Mouse (Mus musculus) gastrocnemius, adult 2 months (tissue): ENCODE results near the gene Arhgap45. TPM values are rescaled to one million over a fixed set of nuclear protein-coding genes. Genes with fewer than 3 reads are reported as not detected.
"Not testable (repeated sequence)": the region's sequence is repeated elsewhere in the genome, so short reads cannot be mapped to it uniquely, and the experiment has no call there.

Experiments used
- DNase-seq: peaks from one replicate; pipeline ENCODE4 v3.0.0; 2022
- H3K27ac ChIP-seq: fragments of 200-600 bp; 2 replicates; pipeline ENCODE4 v1.8.1; 2022; ENCODE audit warnings: mild to moderate bottlenecking
- H3K4me3 ChIP-seq: fragments of 200-600 bp; 2 replicates; pipeline ENCODE4 v1.8.1; 2022; ENCODE audit warnings: mild to moderate bottlenecking, moderate library complexity
- CTCF ChIP-seq: fragments of 200-600 bp; IDR thresholded peaks from 2 replicates; pipeline ENCODE4 v1.8.1; 2022; ENCODE audit warnings: antibody characterized with exemption, mild to moderate bottlenecking, moderate library complexity
- intact Hi-C: fragments of 180-260 bp; cut with DNase I; formaldehyde crosslinking; loops from one replicate; pipeline ENCODE4 v1.15.1; 2025
- total RNA-seq, 2 experiments: library from RNA; stranded (reverse); gene quantifications; 2 replicates each; pipeline ENCODE4 v1.2.3; 2021

Arhgap45 gene
- total RNA-seq, 2 experiments from 2014 or later, result 0.97 to 1.4 TPM

DNA sequence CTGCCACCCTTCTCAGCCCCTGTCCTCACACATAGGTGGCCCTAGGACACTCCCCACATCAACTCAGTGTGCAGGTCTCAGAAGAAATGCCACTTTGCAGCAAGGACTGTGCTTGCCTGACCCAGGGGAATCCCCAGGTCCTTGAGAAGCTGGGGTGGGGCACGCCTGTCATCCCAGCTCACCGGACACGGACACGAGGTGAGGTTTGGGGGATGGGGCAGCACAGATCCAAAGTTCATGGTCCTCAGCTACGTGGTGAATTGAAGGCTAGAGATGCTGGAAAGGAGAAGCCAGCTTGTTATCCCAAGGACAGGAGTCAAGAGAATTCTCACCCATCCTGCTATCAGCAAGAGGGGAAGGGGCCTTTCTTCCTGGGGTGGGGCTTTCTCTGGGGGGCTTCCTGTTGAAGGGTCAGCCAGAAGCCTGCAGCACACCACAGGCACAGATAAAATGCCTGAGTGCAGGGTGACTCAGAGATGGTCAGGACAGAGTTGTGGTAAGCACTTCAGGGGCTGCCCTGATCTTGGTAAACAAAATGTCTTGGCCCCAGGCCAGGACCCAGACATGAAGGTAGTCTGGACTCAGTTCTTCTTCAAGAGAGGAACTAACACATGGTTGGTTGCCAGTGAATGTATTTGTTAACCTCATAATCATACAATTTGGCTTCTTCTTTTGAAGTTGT is 16.5 kb downstream of the Arhgap45 start:
- peak; percentile 63 for DNase-seq
- no peak for TF ChIP-seq CTCF
- intact Hi-C loops, result loop anchor here (5.0 kb wide), 1 partner anchor 99 kb away; no protein-coding TSS in a partner anchor
- Histone ChIP-seq H3K27ac (peak overlapping the region; percentile 81), H3K4me3 (no peak overlapping the region)

DNA sequence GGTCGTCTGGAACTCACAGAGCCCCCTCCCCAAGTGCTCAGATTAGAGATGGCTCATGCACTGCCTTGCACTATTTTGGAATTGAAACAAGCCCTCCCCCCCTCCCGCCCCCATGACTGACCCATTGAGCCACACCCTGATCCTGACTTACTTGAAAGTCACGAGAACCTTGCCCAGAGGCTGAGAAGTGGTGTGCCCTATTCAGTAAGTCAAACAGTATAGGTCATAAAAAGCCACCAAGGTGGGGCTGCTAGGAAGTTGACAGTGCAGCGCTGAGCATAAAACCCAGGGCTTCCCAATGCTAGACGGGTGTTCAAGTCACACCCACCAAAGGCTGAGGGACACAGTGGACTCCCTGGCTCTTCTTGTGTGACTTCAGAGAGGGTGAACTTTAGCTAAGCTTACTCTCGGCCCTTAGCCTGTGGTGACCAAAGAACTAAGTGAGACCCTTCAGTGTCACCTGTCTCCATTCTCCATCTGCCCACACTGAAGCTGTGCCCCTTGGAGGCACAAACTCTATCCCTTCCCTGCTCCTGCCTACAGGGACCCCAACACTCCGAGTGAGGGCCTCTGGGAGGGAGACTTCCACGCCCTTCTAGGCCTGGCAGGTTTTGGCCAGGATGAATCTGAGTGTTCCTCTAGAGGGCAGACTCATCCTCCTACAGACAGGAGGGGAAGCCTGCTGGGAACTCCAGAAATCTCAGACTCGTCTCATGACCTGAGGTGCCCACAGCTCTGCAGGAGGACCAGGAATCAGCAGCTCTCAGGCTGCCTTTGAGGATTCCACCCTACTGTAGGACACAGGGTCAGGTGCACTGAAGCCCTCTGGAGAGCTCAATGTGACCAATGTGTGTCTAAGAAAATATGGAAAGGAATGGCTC is 17.3 kb downstream of the Arhgap45 start:
- intact Hi-C loops, result loop anchor here (5.0 kb wide), 1 partner anchor 99 kb away; no protein-coding TSS in a partner anchor
- TF ChIP-seq CTCF, result peak; percentile 64
- Histone ChIP-seq H3K27ac (peak overlapping the region; percentile 81), H3K4me3 (no peak overlapping the region)
- DNase-seq, result no peak

DNA sequence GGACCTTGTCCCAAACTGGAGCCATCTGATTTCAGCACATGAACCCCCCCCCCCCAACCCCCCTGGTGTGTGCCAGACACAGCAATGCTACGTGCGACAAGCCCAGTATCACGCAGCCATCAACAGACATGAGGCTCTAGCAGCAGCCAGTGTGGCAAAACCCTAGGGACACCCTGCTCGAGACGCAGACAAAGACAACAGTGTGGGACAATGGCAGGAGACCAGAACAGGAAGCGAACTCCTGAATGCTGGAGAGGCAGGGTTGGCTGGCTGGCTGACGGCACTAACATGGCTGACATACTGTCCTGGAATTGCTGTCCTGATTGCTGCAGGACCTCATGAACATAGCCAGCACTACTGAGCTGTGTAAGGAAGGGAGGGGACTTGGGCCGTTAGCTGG is 18.7 kb downstream of the Arhgap45 start:
- no peak overlapping the region for H3K4me3 ChIP-seq
- peak overlapping the region; percentile 81 for H3K27ac ChIP-seq
- no peak for TF ChIP-seq CTCF
- DNase-seq, result no peak
- intact Hi-C loops, result loop anchor here (5.0 kb wide), 1 partner anchor 38 kb away; the partner anchor contains the start of gene Abca7

DNA sequence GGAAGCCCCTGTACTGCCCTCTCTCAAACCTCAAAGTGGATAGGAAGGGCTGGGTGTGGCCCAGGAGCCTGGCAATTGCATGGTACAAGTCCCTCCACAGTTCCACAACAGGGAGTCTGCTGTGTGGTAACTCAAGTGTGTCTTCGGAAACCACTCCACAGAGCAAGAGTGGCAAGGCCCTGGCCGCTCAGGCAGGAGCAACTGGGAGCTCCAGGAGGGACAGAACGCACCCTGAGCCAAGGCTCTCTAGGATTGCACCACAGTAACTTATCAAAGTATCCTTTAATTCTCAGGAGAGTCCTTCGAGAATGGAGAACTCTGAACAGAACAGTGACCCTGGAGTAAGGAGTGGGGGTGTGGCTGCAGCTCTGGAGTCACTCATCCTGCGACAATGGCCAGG is 19.2 kb downstream of the Arhgap45 start:
- TF ChIP-seq CTCF, result no peak
- no peak for DNase-seq
- Histone ChIP-seq H3K4me3 (no peak overlapping the region), H3K27ac (peak overlapping the region; percentile 81)
- intact Hi-C loops, result loop anchor here (5.0 kb wide), 1 partner anchor 38 kb away; the partner anchor contains the start of gene Abca7

DNA sequence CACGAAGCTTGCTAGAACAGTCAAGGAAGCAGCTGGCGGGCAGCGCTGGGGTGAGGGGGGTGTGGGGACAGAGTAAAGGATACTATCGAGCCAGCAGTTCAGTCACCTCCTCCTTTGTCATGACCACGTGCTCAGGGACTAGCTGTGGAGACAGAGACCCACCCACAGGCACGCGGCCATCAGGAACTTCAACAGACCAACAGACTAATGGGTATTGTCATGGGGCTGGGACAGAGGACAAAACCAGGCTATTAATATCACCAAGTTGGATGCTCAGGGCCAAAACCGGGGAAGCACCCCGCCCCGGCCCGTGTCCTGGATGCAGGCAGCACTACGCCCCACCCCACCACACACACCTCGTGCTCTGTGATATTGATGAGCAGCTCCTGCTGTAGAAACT is 20.4 kb downstream of the Arhgap45 start:
- Histone ChIP-seq H3K27ac (peak overlapping the region; percentile 81), H3K4me3 (peak overlapping the region; percentile 11; the same call in 1 of the 2 replicates)
- TF ChIP-seq CTCF, result no peak
- intact Hi-C loops, result loop anchor here (5.0 kb wide), 1 partner anchor 40 kb away; the partner anchor contains the start of gene Abca7
- peak; percentile 57 for DNase-seq

DNA sequence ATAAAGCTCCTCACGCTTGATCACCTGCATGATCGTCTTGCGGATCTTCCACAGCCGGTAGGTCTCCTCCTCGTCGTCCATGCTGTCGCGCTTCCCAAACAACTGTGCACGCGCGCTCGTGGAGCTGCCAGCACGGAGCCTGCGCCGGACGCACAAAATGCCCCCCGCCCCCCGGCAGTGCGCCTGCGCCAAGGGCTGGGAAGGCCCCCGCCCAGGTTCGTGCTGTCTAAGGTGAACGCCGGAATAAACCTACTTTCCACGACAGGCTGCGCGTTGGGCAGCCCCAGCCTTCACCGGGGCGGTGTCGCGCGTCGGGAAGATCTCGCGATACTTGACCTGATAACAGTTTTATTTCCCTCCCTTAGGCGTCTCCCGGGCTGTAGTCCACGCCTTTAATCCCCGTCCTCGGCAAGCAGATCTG is 23.1 kb downstream of the Arhgap45 start, which contains the start of gene Polr2e:
Polr2e (minus strand) TSS at position 237 of the 421 bp plus-strand sequence.
- intact Hi-C loops, result loop anchor here (2.0 to 5.0 kb wide), 2 partner anchors 42 to 75 kb away; partner anchors contain the start of genes Abca7 and Stk11
- peak; percentile 97 for DNase-seq
- Histone ChIP-seq H3K4me3 (peak within 1 kb of the TSS; percentile 69), H3K27ac (peak within 1 kb of the TSS; percentile 93)
- no peak for TF ChIP-seq CTCF

DNA sequence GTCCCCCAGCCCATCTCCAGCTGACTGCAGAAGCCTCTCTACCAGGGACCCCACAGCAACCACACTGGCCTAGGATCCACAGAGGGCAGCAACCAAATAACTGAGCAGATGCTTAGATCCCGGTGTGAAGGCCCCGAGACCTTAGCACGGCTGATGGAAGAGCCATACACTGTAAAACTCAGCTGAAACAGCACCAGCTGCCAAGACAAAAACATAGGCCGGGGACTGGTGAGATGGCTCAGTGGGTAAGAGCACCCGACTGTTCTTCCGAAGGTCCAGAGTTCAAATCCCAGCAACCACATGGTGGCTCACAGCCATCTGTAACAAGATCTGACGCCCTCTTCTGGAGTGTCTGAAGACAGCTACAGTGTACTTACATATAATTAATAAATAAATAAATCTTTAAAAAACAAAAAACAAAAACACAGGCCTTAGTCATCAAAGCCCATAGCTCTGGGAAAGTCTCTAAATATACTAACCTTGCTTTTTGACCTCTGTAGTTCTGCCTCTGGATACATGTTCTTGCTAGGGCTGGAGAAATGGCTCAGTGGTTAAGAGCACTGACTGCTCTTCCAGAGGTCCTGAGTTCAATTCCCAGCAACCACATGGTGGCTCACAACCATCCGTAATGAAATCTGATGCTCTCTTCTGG is 25.1 kb downstream of the Arhgap45 start:
- H3K4me3 ChIP-seq, intact Hi-C loops, DNase-seq: not testable (repeated sequence)
- peak overlapping the region; percentile 5; the same call in 1 of the 2 replicates for H3K27ac ChIP-seq

- no peak for DNase-seq
- intact Hi-C loops, result no loop called here
- no peak for TF ChIP-seq CTCF
- H3K4me3 ChIP-seq, result no peak overlapping the region
- peak overlapping the region; percentile 28; the same call in 1 of the 2 replicates for H3K27ac ChIP-seq
These were observed 27.6 kb downstream of the Arhgap45 start for GRCm38 (mm10) chr10:80044087-80044486.

DNA sequence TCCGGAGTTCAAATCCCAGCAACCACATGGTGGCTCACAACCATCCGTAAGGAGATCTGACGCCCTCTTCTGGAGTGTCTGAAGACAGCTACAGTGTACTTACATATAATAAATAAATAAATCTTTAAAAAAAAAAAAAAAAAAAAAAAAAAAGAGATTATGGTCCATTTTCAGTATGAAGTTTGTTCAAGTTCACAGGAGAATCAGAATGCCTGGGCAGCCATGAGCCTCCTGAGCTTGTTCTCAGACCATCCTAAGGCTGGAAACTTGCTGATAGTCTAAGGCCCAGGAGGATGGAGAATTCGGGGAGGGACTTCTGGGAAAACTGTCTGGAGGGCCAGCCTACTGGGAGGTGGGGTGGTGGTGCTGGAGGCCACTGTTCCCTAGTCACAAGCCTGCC is 28.9 kb downstream of the Arhgap45 start:
- H3K27ac ChIP-seq, intact Hi-C loops, H3K4me3 ChIP-seq, DNase-seq: not testable (repeated sequence)

DNA sequence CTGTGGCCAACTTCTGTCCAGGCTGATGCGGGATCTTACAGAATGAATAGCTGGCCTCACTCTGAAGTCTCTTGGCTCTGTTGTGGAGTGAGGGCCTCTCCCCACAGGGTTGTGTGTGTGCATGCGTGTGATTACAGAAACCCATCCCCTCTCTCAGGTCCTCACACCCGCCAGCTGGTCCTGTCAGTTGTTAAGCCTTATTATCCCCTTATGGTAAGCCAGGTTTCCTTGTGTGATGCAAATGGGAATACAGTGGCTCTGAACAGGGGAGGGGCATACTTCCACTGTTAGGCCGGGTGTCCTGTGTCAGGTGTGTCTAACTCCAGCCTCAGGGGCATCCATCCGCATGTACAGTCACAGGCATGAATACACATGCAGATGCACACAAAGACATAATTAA is 29.3 kb downstream of the Arhgap45 start:
- Histone ChIP-seq H3K4me3 (no peak overlapping the region), H3K27ac (no peak overlapping the region)
- TF ChIP-seq CTCF, result no peak
- intact Hi-C loops, result no loop called here
- no peak for DNase-seq

- intact Hi-C loops, result no loop called here
- TF ChIP-seq CTCF, result no peak
- H3K4me3 ChIP-seq, result no peak within 1 kb of the TSS
- peak within 1 kb of the TSS; percentile 59 for H3K27ac ChIP-seq
- DNase-seq, result no peak
These were observed 30.6 kb downstream of the Arhgap45 start, which contains the start of gene Gpx4 for GRCm38 (mm10) chr10:80047041-80047565. Gene Gpx4 (plus strand): TSS chr10:80047166.

GRCm38 (mm10) chr10:80048396-80048795 is 31.9 kb downstream of the Arhgap45 start:
- DNase-seq, result no peak
- no peak for TF ChIP-seq CTCF
- Histone ChIP-seq H3K27ac (peak overlapping the region; percentile 59), H3K4me3 (no peak overlapping the region)
- intact Hi-C loops, result no loop called here
